Mouse (Mus musculus) liver, embryonic 15.5 days (tissue): ENCODE measurements around the gene Faap100. TPM values are rescaled to one million over a fixed set of nuclear protein-coding genes. Genes with fewer than 3 reads are reported as not detected.
A peak's percentile ranks its signal among the peaks of the same experiment; 100 is the strongest.

Source experiments
- ATAC-seq: fragments of 200-750 bp; cut with Nextera tagmentation; 2 replicates; pipeline ENCODE4 v1.8.0; 2017; ENCODE audit warnings: moderate number of reproducible peaks, mild to moderate bottlenecking, moderate library complexity; ENCODE audit not compliant: insufficient read depth
- H3K27ac ChIP-seq: fragments of 300-500 bp; sonication (generic); replicated peaks from 2 replicates; pipeline ENCODE4 v1.5.1; 2015; ENCODE audit warnings: mild to moderate bottlenecking, inconsistent platforms
- H3K27me3 ChIP-seq: fragments of 300-500 bp; sonication (generic); 2 replicates; pipeline ENCODE4 v1.6.1; 2015; ENCODE audit warnings: mild to moderate bottlenecking, inconsistent platforms
- H3K36me3 ChIP-seq: fragments of 300-500 bp; sonication (generic); replicated peaks from 2 replicates; pipeline ENCODE4 v1.6.1; 2015; ENCODE audit warnings: moderate library complexity, mild to moderate bottlenecking, inconsistent platforms
- H3K4me1 ChIP-seq: fragments of 300-500 bp; sonication (generic); replicated peaks from 2 replicates; pipeline ENCODE4 v1.6.1; 2015; ENCODE audit warnings: inconsistent platforms
- H3K4me2 ChIP-seq: fragments of 300-500 bp; sonication (generic); 2 replicates; pipeline ENCODE4 v1.6.1; 2015; ENCODE audit warnings: moderate library complexity, mild to moderate bottlenecking, inconsistent platforms
- H3K4me3 ChIP-seq: fragments of 300-500 bp; sonication (generic); replicated peaks from 2 replicates; pipeline ENCODE4 v1.5.1; 2015; ENCODE audit warnings: mild to moderate bottlenecking, inconsistent platforms
- H3K9ac ChIP-seq: fragments of 300-500 bp; sonication (generic); 2 replicates; pipeline ENCODE4 v1.6.1; 2015; ENCODE audit warnings: moderate library complexity, mild to moderate bottlenecking, inconsistent platforms
- H3K9me3 ChIP-seq: fragments of 300-500 bp; sonication (generic); replicated peaks from 2 replicates; pipeline ENCODE4 v1.6.1; 2016; ENCODE audit warnings: inconsistent platforms
- WGBS: fragments of 180-500 bp; shearing (Covaris S2); methylation state at CpG from one replicate; pipeline ENCODE4 v1.1.7; 2015; ENCODE audit warnings: mixed read lengths; ENCODE audit not compliant: insufficient replicate concordance; 5-methylcytosine and 5-hydroxymethylcytosine counted together
- polyA plus RNA-seq: library from polyadenylated mRNA; unstranded; fragments of >200 nt; fragmentation: Nextera tagmentation; extraction: Ambion mirVana; gene quantifications from 2 replicates; pipeline ENCODE4 v1.2.1, GENCODE M21; 2015

The Faap100 gene
- polyA plus RNA-seq, 1 experiment from 2014 or later = 6.2 TPM

DNA sequence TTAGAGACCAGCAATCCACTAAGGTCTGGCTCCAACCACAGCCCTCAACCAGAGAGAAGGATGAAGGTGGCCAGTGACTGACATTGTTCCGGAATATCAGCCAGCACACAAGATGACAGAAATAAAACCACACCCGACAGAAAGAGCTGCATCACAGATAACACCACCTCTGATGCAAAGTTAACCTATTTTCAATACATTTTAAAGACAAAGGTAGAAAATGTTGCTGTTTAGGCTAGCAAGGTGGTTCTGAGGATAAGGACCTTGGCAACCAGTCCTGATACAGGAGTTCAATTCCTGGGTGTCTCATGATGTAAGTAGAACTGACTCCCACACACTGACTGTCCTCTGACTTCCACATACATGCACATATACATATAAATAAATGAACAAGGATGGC is 20.8 kb upstream of the Faap100 start:
- 31% methylated on average over 2 of the region's 2 CpGs for WGBS
- Histone ChIP-seq H3K27ac (peak overlapping the region; percentile 34), H3K4me3 (no peak overlapping the region), H3K36me3 (peaks cover 92% of the 10 kb centered on the region), H3K9ac (no peak overlapping the region), H3K4me1 (peaks cover 27% of the 10 kb centered on the region), H3K4me2 (no peak overlapping the region), H3K27me3 (no peaks in the 10 kb centered on the region), H3K9me3 (no peaks in the 10 kb centered on the region)
- peak; percentile 69 for ATAC-seq

GRCm38 (mm10) chr11:120397602-120398001 is 19.0 kb upstream of the Faap100 start:
- no peaks in the 10 kb centered on the region for H3K27me3 ChIP-seq
- no peaks in the 10 kb centered on the region for H3K9me3 ChIP-seq
- no peak overlapping the region for H3K4me2 ChIP-seq
- H3K9ac ChIP-seq = no peak overlapping the region
- no peak overlapping the region for H3K4me3 ChIP-seq
- ATAC-seq = no peak
- no peak overlapping the region for H3K27ac ChIP-seq
- 87% methylated on average over 2 of the region's 2 CpGs for WGBS
- peaks cover 27% of the 10 kb centered on the region for H3K4me1 ChIP-seq
- H3K36me3 ChIP-seq = peaks cover 92% of the 10 kb centered on the region

- Histone ChIP-seq H3K4me2 (no peak overlapping the region), H3K27ac (no peak overlapping the region), H3K9me3 (no peaks in the 10 kb centered on the region), H3K4me1 (peaks cover 27% of the 10 kb centered on the region), H3K4me3 (no peak overlapping the region), H3K36me3 (peaks cover 84% of the 10 kb centered on the region), H3K9ac (no peak overlapping the region), H3K27me3 (no peaks in the 10 kb centered on the region)
- 72% methylated on average over 4 of the region's 4 CpGs for WGBS
- no peak for ATAC-seq
These were observed 17.1 kb upstream of the Faap100 start for GRCm38 (mm10) chr11:120395661-120396060.

DNA sequence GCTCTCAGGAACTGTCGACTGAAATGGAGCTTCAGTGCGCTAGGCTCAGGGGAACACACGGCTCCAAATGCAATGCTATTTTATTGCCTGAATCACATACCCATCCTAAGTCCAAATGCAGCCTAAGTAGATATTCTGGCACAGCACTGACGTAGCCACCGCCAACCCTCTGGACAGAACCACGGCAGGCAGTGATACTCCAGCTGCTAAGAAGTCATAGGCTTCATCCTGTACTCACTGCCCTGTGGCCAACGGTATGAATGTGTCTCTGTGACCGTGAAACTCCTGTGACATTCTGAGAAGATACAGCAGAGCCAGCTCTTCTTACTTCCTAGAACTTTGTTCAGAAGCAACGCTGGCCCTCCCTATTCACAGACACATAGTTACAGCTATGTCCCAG is 10.0 kb upstream of the Faap100 start:
- WGBS = 92% methylated on average over 9 of the region's 9 CpGs

DNA sequence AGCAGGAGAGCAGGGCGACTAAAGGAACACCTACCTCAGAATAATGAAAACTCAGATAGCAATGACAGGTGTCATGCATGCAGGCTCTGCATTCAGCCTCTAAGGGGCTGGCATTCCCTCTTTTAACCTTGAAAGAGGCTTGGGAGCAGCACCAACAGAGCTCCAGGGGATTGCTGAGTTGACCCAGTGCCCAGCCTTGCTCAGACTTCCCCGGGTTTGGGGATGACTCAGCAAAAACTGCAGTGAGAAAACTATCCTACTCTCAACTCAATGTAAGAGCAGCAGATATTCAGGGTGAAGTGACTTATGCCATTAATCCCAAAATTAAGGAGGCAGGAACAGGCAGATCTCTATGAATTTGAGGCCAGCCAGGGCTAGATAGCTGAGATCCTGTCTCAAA is 8.6 kb upstream of the Faap100 start:
- no peak overlapping the region for H3K4me3 ChIP-seq
- H3K36me3 ChIP-seq = peaks cover 80% of the 10 kb centered on the region
- H3K4me1 ChIP-seq = peaks cover 12% of the 10 kb centered on the region
- H3K9ac ChIP-seq = no peak overlapping the region
- ATAC-seq = no peak
- no peaks in the 10 kb centered on the region for H3K9me3 ChIP-seq
- H3K4me2 ChIP-seq = no peak overlapping the region
- H3K27me3 ChIP-seq = no peaks in the 10 kb centered on the region
- H3K27ac ChIP-seq = no peak overlapping the region
- WGBS = 48% methylated on average over 2 of the region's 2 CpGs

More for the DNA sequence above, 10.0 kb upstream of the Faap100 start:
- Histone ChIP-seq H3K27ac (no peak overlapping the region), H3K27me3 (no peaks in the 10 kb centered on the region), H3K4me1 (peaks cover 12% of the 10 kb centered on the region), H3K9me3 (no peaks in the 10 kb centered on the region), H3K4me2 (no peak overlapping the region), H3K4me3 (no peak overlapping the region), H3K9ac (no peak overlapping the region), H3K36me3 (peaks cover 80% of the 10 kb centered on the region)
- no peak for ATAC-seq

DNA sequence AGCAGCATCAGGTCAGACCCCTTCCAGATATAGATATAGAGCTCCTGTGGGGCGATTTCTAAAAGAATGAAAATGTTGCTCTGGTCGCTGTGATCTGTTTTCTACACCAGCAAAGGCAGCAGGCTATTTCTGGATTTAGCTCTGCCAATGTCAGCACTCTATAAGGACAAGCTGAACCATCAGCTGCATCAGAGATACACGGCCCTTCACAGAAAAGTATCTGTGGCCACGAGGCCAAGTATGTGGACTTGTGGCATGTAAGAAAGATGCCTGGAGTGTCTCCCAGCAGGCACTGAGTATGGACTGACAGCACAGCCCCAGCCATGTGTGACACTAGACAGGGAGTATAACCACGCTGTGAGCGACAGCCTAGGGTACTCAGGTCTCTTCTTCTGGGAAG is 8.1 kb upstream of the Faap100 start:
- Histone ChIP-seq H3K4me3 (no peak overlapping the region), H3K9ac (no peak overlapping the region), H3K4me1 (peaks cover 12% of the 10 kb centered on the region), H3K36me3 (peaks cover 80% of the 10 kb centered on the region), H3K4me2 (no peak overlapping the region), H3K27me3 (no peaks in the 10 kb centered on the region), H3K27ac (no peak overlapping the region), H3K9me3 (no peaks in the 10 kb centered on the region)
- ATAC-seq = no peak
- WGBS = 91% methylated on average over 6 of the region's 6 CpGs

- Histone ChIP-seq H3K4me3 (no peak overlapping the region), H3K36me3 (peaks cover 76% of the 10 kb centered on the region), H3K9ac (no peak overlapping the region), H3K4me1 (peaks cover 29% of the 10 kb centered on the region), H3K4me2 (no peak overlapping the region), H3K9me3 (no peaks in the 10 kb centered on the region), H3K27me3 (no peaks in the 10 kb centered on the region), H3K27ac (no peak overlapping the region)
- 90% methylated on average over 9 of the region's 9 CpGs for WGBS
- no peak for ATAC-seq
These were observed 3.9 kb upstream of the Faap100 start for GRCm38 (mm10) chr11:120382509-120382908.

- Histone ChIP-seq H3K4me1 (peaks cover 27% of the 10 kb centered on the region), H3K9me3 (no peaks in the 10 kb centered on the region), H3K27me3 (no peaks in the 10 kb centered on the region), H3K36me3 (peaks cover 67% of the 10 kb centered on the region), H3K27ac (no peak overlapping the region), H3K4me2 (no peak overlapping the region), H3K4me3 (no peak overlapping the region), H3K9ac (no peak overlapping the region)
- 80% methylated on average over 4 of the region's 4 CpGs for WGBS
- ATAC-seq = no peak
These were observed 2.6 kb upstream of the Faap100 start for GRCm38 (mm10) chr11:120381157-120381556.

DNA sequence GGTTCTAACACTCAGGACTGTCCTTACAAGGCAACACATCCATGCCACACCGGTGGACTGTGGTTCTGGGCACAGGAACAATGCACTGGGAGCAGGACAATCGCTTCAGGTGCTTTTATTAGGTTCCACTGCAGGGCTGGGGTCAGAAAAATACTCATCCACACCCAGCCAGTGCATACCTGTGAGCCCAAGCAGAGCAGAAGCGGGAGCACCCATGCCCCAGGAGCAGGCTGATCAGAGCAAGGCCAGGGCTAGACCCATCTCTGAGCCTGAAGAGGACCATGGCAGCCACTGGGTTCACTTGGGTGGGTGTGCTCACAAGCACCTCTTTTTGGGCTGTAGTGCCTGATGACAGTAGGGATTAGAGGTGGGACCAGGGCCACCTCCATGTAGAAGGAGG is 1.7 kb upstream of the Faap100 start:
- Histone ChIP-seq H3K4me1 (peaks cover 26% of the 10 kb centered on the region), H3K27ac (no peak overlapping the region), H3K9me3 (no peaks in the 10 kb centered on the region), H3K4me2 (no peak overlapping the region), H3K27me3 (no peaks in the 10 kb centered on the region), H3K9ac (no peak overlapping the region), H3K4me3 (no peak overlapping the region), H3K36me3 (peaks cover 62% of the 10 kb centered on the region)
- 87% methylated on average over 3 of the region's 3 CpGs for WGBS
- ATAC-seq = no peak

DNA sequence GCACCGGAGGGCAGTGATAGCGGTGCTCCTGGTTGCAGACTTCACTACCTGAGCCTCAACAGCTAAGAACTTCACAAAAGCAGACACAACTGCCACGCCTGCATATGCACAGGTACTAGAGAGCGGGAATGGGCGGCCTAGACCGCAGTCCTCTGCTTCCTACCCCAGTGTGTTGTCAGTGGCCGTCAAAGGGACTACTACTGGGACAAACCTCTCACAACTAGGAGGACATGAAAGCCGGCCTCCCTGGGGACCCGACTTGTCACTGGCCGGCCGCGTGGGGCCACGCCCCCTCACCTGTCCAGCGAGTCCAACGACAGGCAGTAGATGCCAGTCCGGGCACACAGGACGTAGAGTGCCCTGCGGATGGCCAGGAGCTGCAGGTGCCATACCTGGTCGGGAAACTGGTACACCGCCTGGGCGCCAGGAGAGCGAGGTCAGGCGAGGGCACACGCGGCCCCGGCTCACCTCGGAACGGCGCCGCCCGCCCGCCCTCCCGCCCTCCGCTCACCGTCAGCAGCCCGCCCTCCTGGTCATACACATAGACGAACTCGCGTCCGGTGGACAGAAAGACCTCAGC is 443 bp downstream of the Faap100 start:
- peak; percentile 64 for ATAC-seq
- H3K4me2 ChIP-seq = peak overlapping the region; percentile 96
- H3K4me1 ChIP-seq = peaks cover 26% of the 10 kb centered on the region
- 3% methylated on average over 37 of the region's 40 CpGs for WGBS
- H3K9ac ChIP-seq = peak overlapping the region; percentile 67
- no peaks in the 10 kb centered on the region for H3K9me3 ChIP-seq
- H3K4me3 ChIP-seq = peak overlapping the region; percentile 75
- H3K36me3 ChIP-seq = peaks cover 56% of the 10 kb centered on the region
- H3K27me3 ChIP-seq = no peaks in the 10 kb centered on the region
- 0 out of 2 replicates have a peak overlapping the region, but pooled peaks have one; percentile 45 for H3K27ac ChIP-seq

DNA sequence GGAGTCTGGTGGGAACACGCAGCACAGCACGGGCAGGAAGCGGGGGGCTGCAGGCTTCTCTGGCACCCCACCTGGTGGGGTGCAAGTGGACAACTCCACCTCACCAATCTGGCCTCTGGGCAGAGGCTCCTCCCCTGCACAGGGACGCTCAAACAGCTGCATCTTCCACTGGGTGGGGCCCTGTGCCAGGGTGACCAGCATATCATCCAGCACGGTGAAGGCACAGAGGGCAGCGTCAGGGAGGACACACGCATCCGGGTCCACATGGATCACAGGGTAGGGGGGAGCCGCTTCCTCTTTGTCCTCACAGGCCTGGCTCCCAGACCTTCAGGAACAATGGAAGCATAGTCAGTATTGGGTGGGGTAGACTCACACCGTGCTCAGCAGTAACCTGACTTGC is 1.2 kb downstream of the Faap100 start:
- Histone ChIP-seq H3K9me3 (no peaks in the 10 kb centered on the region), H3K4me3 (peak overlapping the region; percentile 75), H3K9ac (no peak overlapping the region), H3K4me1 (peaks cover 26% of the 10 kb centered on the region), H3K27me3 (no peaks in the 10 kb centered on the region), H3K36me3 (peaks cover 48% of the 10 kb centered on the region), H3K4me2 (peak overlapping the region; percentile 96), H3K27ac (no peak overlapping the region)
- WGBS = 63% methylated on average over 10 of the region's 10 CpGs
- ATAC-seq = no peak
